Mouse (Mus musculus) intestine, embryonic 16.5 days (tissue): ENCODE results near the gene Dnah7b. TPM values are rescaled to one million over a fixed set of nuclear protein-coding genes. Genes with fewer than 3 reads are reported as not detected.
"Not testable (repeated sequence)": the region's sequence is repeated elsewhere in the genome, so short reads cannot be mapped to it uniquely, and the experiment has no call there.

ENCODE experiments used
- ATAC-seq: fragments of 200-750 bp; cut with Nextera tagmentation; 2 replicates; pipeline ENCODE4 v1.8.0; 2017; ENCODE audit warnings: moderate TSS enrichment, moderate library complexity
- H3K27ac ChIP-seq: fragments of 300-500 bp; sonication (generic); 2 replicates; pipeline ENCODE4 v1.5.1; 2014; ENCODE audit warnings: mild to moderate bottlenecking, low read length
- H3K27me3 ChIP-seq: fragments of 300-500 bp; sonication (generic); replicated peaks from 2 replicates; pipeline ENCODE4 v1.6.1; 2014; ENCODE audit warnings: low read length, control low read depth, mixed read lengths; ENCODE audit not compliant: control insufficient read depth, insufficient read depth
- H3K36me3 ChIP-seq: fragments of 300-500 bp; sonication (generic); 2 replicates; pipeline ENCODE4 v1.6.1; 2014; ENCODE audit warnings: low read length, control low read depth; ENCODE audit not compliant: control insufficient read depth, insufficient read depth
- H3K4me1 ChIP-seq: fragments of 300-500 bp; sonication (generic); 2 replicates; pipeline ENCODE4 v1.6.1; 2014; ENCODE audit warnings: low read length, control low read depth, mixed read lengths; ENCODE audit not compliant: control insufficient read depth, insufficient read depth
- H3K4me2 ChIP-seq: fragments of 300-500 bp; sonication (generic); 2 replicates; pipeline ENCODE4 v1.6.1; 2014; ENCODE audit warnings: low read depth, low read length, control low read depth
- H3K4me3 ChIP-seq: fragments of 300-500 bp; sonication (generic); 2 replicates; pipeline ENCODE4 v1.5.1; 2014; ENCODE audit warnings: mild to moderate bottlenecking, low read length
- H3K9ac ChIP-seq: fragments of 300-500 bp; sonication (generic); 2 replicates; pipeline ENCODE4 v1.6.1; 2014; ENCODE audit warnings: low read depth, low read length
- H3K9me3 ChIP-seq: fragments of 300-500 bp; sonication (generic); 2 replicates; pipeline ENCODE4 v1.6.1; 2016; ENCODE audit warnings: low read length, control low read depth; ENCODE audit not compliant: control insufficient read depth
- WGBS: fragments of 180-500 bp; shearing (Covaris S2); extraction: QIAGEN DNeasy Blood & Tissue Kit; methylation state at CpG from one replicate; pipeline ENCODE4 v1.1.7; 2014; 5-methylcytosine and 5-hydroxymethylcytosine counted together
- polyA plus RNA-seq: library from polyadenylated mRNA; unstranded; fragments of >200 nt; fragmentation: Nextera tagmentation; extraction: Ambion mirVana; gene quantifications from 2 replicates; pipeline ENCODE4 v1.2.1, GENCODE M21; 2015

Gene Dnah7b
- polyA plus RNA-seq, 1 experiment from 2014 or later, result 0.61 TPM

- not testable (repeated sequence) for ATAC-seq, H3K9me3 ChIP-seq, H3K36me3 ChIP-seq, H3K4me2 ChIP-seq, H3K27me3 ChIP-seq, H3K9ac ChIP-seq, H3K4me3 ChIP-seq, H3K4me1 ChIP-seq, H3K27ac ChIP-seq
- 63% methylated on average over 2 of the region's 2 CpGs for WGBS
These were observed 212.2 kb downstream of the Dnah7b start for GRCm38 (mm10) chr1:46278057-46278910.

GRCm38 (mm10) chr1:46278911-46279565, 212.9 kb downstream of the Dnah7b start:
- not testable (repeated sequence) for H3K4me2 ChIP-seq, ATAC-seq, H3K4me1 ChIP-seq, H3K4me3 ChIP-seq, H3K27me3 ChIP-seq, H3K36me3 ChIP-seq, H3K27ac ChIP-seq, H3K9ac ChIP-seq, H3K9me3 ChIP-seq
- 86% methylated on average over 1 of the region's 1 CpGs for WGBS

- H3K4me3 ChIP-seq, H3K9ac ChIP-seq, H3K27me3 ChIP-seq, ATAC-seq, H3K36me3 ChIP-seq, H3K9me3 ChIP-seq, H3K27ac ChIP-seq, H3K4me1 ChIP-seq, H3K4me2 ChIP-seq: not testable (repeated sequence)
- 78% methylated on average over 2 of the region's 2 CpGs for whole genome bisulfite sequencing
These were observed 228.3 kb downstream of the Dnah7b start for GRCm38 (mm10) chr1:46294451-46294850.

GRCm38 (mm10) chr1:46325942-46326341, 259.8 kb downstream of the Dnah7b start:
- H3K36me3 ChIP-seq, H3K4me2 ChIP-seq, H3K4me1 ChIP-seq, ATAC-seq, H3K9me3 ChIP-seq, H3K27ac ChIP-seq, H3K9ac ChIP-seq, H3K27me3 ChIP-seq, H3K4me3 ChIP-seq: not testable (repeated sequence)

- not testable (repeated sequence) for H3K9ac ChIP-seq, H3K27me3 ChIP-seq, H3K36me3 ChIP-seq, H3K27ac ChIP-seq, H3K9me3 ChIP-seq, ATAC-seq, H3K4me2 ChIP-seq, H3K4me1 ChIP-seq, H3K4me3 ChIP-seq
- WGBS, result 85% methylated on average over 3 of the region's 3 CpGs
These were observed 279.2 kb downstream of the Dnah7b start for GRCm38 (mm10) chr1:46345301-46345700.

- not testable (repeated sequence) for H3K9me3 ChIP-seq, H3K27ac ChIP-seq, H3K27me3 ChIP-seq, H3K36me3 ChIP-seq, H3K4me3 ChIP-seq, H3K4me2 ChIP-seq, ATAC-seq, H3K9ac ChIP-seq, H3K4me1 ChIP-seq
- WGBS, result 90% methylated on average over 3 of the region's 3 CpGs
These were observed 314.5 kb downstream of the Dnah7b start for GRCm38 (mm10) chr1:46380641-46381040.

GRCm38 (mm10) chr1:46394681-46395297, 328.7 kb downstream of the Dnah7b start:
- WGBS, result 78% methylated on average over 3 of the region's 4 CpGs
- H3K4me2 ChIP-seq, H3K36me3 ChIP-seq, H3K4me3 ChIP-seq, H3K27ac ChIP-seq, H3K4me1 ChIP-seq, ATAC-seq, H3K9ac ChIP-seq, H3K27me3 ChIP-seq, H3K9me3 ChIP-seq: not testable (repeated sequence)

- ATAC-seq, result no peak
- WGBS, result 77% methylated on average over 6 of the region's 6 CpGs
- no peaks in the 10 kb centered on the region for H3K27me3 ChIP-seq
These were observed 342.4 kb downstream of the Dnah7b start for GRCm38 (mm10) chr1:46408324-46409115.

GRCm38 (mm10) chr1:46414798-46415197, 348.7 kb downstream of the Dnah7b start:
- H3K27ac ChIP-seq, H3K9ac ChIP-seq, H3K36me3 ChIP-seq, H3K4me2 ChIP-seq, H3K27me3 ChIP-seq, H3K9me3 ChIP-seq, H3K4me3 ChIP-seq, ATAC-seq, H3K4me1 ChIP-seq: not testable (repeated sequence)
- WGBS, result 82% methylated on average over 7 of the region's 7 CpGs

More at GRCm38 (mm10) chr1:46408324-46409115, 342.4 kb downstream of the Dnah7b start:
- Histone ChIP-seq H3K4me2 (no peak overlapping the region), H3K4me3 (no peak overlapping the region), H3K9ac (no peak overlapping the region), H3K36me3 (no peaks in the 10 kb centered on the region), H3K4me1 (no peaks in the 10 kb centered on the region), H3K9me3 (no peaks in the 10 kb centered on the region), H3K27ac (no peak overlapping the region)
